8 mouse cellular contexts compared by ENCODE assay signal in genomic region chr10:45048622-45049021, GRCm38 (mm10). TPM values are rescaled to one million over a fixed set of nuclear protein-coding genes. Genes with fewer than 3 reads are reported as not detected.
DNase-seq lines count a peak whose midpoint lies in the region; ATAC-seq and TF ChIP-seq lines count a peak whose summit lies in the region.

No protein-coding gene starts in this region.

- H3K4me2 ChIP-seq in heart, embryonic 11.5 days = peak overlapping the region; percentile 53
- peak overlapping the region; percentile 56 for H3K4me2 ChIP-seq in liver, embryonic 13.5 days

- peaks cover 13% of the 10 kb centered on the region for H3K27me3 ChIP-seq in heart, embryonic 11.5 days (ENCODE audit: control insufficient read depth, insufficient read depth, low read length)
- no peaks in the 10 kb centered on the region for H3K27me3 ChIP-seq in liver, embryonic 13.5 days
- no peaks in the 10 kb centered on the region for H3K27me3 ChIP-seq in spleen, adult 2 months (ENCODE audit: control insufficient read depth, insufficient read depth, low read length)

- peak overlapping the region; percentile 8; the same call in 1 of the 2 replicates for H3K4me3 ChIP-seq in heart, embryonic 11.5 days (ENCODE audit: low read depth, low read length)
- H3K4me3 ChIP-seq in liver, embryonic 13.5 days (replicated peaks) = peak overlapping the region; percentile 18
- H3K4me3 ChIP-seq in spleen, adult 2 months (ENCODE audit: extremely low read depth, insufficient read depth, insufficient read length) = no peak overlapping the region

- peak; percentile 18 for DNase-seq in ovary, adult 18-20 months (ENCODE audit: low spot score)
- DNase-seq in ovary, postnatal 10 days (ENCODE audit: low spot score) = no peak
- no peak for DNase-seq in liver, embryonic 13.5 days
- DNase-seq in spleen, adult 2 months (ENCODE audit: low read depth in 1 of 2, low spot score in 2 of 2) = peak; percentile 27 to 59
- DNase-seq in frontal cortex, postnatal 10 days (ENCODE audit: low spot score in 2 of 2) = no peak
- DNase-seq in left cerebral cortex, adult 18-20 months (ENCODE audit: low spot score in 2 of 2) = no peak

- TF ChIP-seq POLR2A in spleen, adult 2 months (IDR thresholded peaks at IDR 0.05; ENCODE audit: low read depth, low read length) = no peak

- H3K9me3 ChIP-seq in heart, embryonic 11.5 days (replicated peaks; ENCODE audit: control insufficient read depth, low read length) = no peaks in the 10 kb centered on the region
- no peaks in the 10 kb centered on the region for H3K9me3 ChIP-seq in liver, embryonic 13.5 days (replicated peaks)

- no peak for TF ChIP-seq CTCF in spleen, adult 2 months (IDR thresholded peaks at IDR 0.05; ENCODE audit: extremely low read depth, insufficient read depth, insufficient read length, insufficient replicate concordance)

- H3K27ac ChIP-seq in heart, embryonic 11.5 days (ENCODE audit: low read depth, low read length) = no peak overlapping the region
- H3K27ac ChIP-seq in liver, embryonic 13.5 days = no peak overlapping the region; the same call in 1 of the 2 replicates
- peak overlapping the region; percentile 76 for H3K27ac ChIP-seq in spleen, adult 2 months (ENCODE audit: insufficient read depth, low read length)

- H3K36me3 ChIP-seq in heart, embryonic 11.5 days (ENCODE audit: control insufficient read depth, insufficient read depth, low read length) = no peaks in the 10 kb centered on the region
- H3K36me3 ChIP-seq in liver, embryonic 13.5 days = no peaks in the 10 kb centered on the region
- H3K36me3 ChIP-seq in spleen, adult 2 months (ENCODE audit: control insufficient read depth, insufficient read depth, low read length) = no peaks in the 10 kb centered on the region

- peaks cover 10% of the 10 kb centered on the region for H3K4me1 ChIP-seq in heart, embryonic 11.5 days (ENCODE audit: control insufficient read depth, insufficient read depth, low read length)
- H3K4me1 ChIP-seq in liver, embryonic 13.5 days (replicated peaks) = peaks cover 12% of the 10 kb centered on the region
- peaks cover 10% of the 10 kb centered on the region; the same call in 1 of the 2 replicates for H3K4me1 ChIP-seq in spleen, adult 2 months (ENCODE audit: control insufficient read depth, insufficient read depth, insufficient read length)

- WGBS in heart, embryonic 11.5 days (ENCODE audit: insufficient replicate concordance) = 30% methylated on average over 11 of the region's 11 CpGs
- 32% methylated on average over 11 of the region's 11 CpGs for WGBS in liver, embryonic 13.5 days (ENCODE audit: insufficient replicate concordance)
- WGBS in spleen, adult 2 months = 36% methylated on average over 11 of the region's 11 CpGs

- 0 out of 2 replicates have a peak overlapping the region, but pooled peaks have one; percentile 46 for H3K9ac ChIP-seq in heart, embryonic 11.5 days (ENCODE audit: low read depth, low read length)
- H3K9ac ChIP-seq in liver, embryonic 13.5 days = no peak overlapping the region

- ATAC-seq in heart, embryonic 11.5 days (replicated peaks; ENCODE audit: insufficient number of reproducible peaks, low FRiP score, low TSS enrichment) = no peak
- ATAC-seq in liver, embryonic 13.5 days (ENCODE audit: low read depth) = peak; percentile 29; the same call in 1 of the 2 replicates
- no peak for ATAC-seq in frontal cortex, adult (ENCODE audit: low TSS enrichment)

RNA-seq across cellular contexts. Expression of gene Prep, which starts 18.4 kb away (rescaled TPM):
- 18.9 and 24.0 TPM in 2 replicates for polyA plus RNA-seq in heart, embryonic 11.5 days (2014; fragmentation: Nextera tagmentation; extraction: Ambion mirVana)
- polyA plus RNA-seq in liver, embryonic 13.5 days (2015; fragmentation: Nextera tagmentation; extraction: Ambion mirVana) = 11.8 and 14.2 TPM in 2 replicates
- polyA plus RNA-seq in spleen, adult 2 months (2012; rRNA removed) = 5.2 and 6.9 TPM in 2 replicates
- total RNA-seq in left cerebral cortex, adult 18-20 months (2021) = 1 to 10 TPM; 7.7 to 8.6 TPM

Comparison
In these comparisons a context has a peak if more than half of its experiments do, and no peak if none do; other contexts are left out.
1. DNase-seq: peak in ovary, adult 18-20 months (single experiment) and spleen, adult 2 months (2 of 2); none in ovary, postnatal 10 days (single experiment), liver, embryonic 13.5 days (single experiment), frontal cortex, postnatal 10 days (0 of 2) and left cerebral cortex, adult 18-20 months (0 of 2).